Mouse (Mus musculus) small intestine, adult 2 months (tissue): ENCODE measurements at regions not wholly inside any gene's neighbourhood (a gene's known extent, or its start where the extent isn't known, plus 50 kb on each side); places are given as distances from the start of the nearest gene placed in this dataset.

Experiments used
- CTCF ChIP-seq: fragments of 200-500 bp; IDR thresholded peaks from 2 replicates; pipeline ENCODE4 v1.5.1; 2012; ENCODE audit warnings: low read depth, mild to moderate bottlenecking, control low read depth, inconsistent platforms, low read length, moderate library complexity, mixed read lengths; ENCODE audit not compliant: insufficient replicate concordance, insufficient read length; ENCODE audit errors: extremely low read depth
- POLR2A ChIP-seq: fragments of 200-500 bp; IDR thresholded peaks from 2 replicates; pipeline ENCODE4 v1.6.1; 2012; ENCODE audit warnings: low read depth, mild to moderate bottlenecking, control low read depth, inconsistent platforms, low read length, moderate library complexity

DNA sequence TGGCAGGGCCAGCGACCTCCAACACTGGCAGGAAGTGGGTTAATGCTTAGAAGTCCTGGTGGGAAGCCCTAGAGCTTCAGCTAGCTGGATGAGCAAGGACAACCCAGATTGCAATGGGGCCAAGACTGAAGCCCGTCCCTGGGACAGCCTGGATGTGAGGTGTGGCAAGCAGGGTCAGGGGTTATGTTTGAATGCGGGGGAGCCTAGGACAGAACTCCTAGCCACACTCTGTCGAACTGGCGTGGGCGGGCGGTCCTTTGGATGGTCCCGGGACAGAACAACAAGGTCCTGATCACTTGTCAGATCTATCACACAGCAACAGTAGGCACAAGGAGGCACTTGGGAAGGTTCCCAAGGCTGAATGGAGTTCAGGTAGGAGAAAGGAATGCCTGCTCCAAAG lies 101.1 kb upstream of the Ccnd1 start:
- TF ChIP-seq POLR2A (no peak), CTCF (no peak)
